Mouse (Mus musculus) neural tube, embryonic 14.5 days (tissue): ENCODE measurements at regions not wholly inside any gene's neighbourhood (a gene's known extent, or its start where the extent isn't known, plus 50 kb on each side); places are given as distances from the start of the nearest gene placed in this dataset.

ENCODE experiments used
- ATAC-seq: fragments of 200-750 bp; cut with Nextera tagmentation; 2 replicates; pipeline ENCODE4 v1.8.0; 2017; ENCODE audit warnings: low read depth, mild to moderate bottlenecking, moderate TSS enrichment, moderate library complexity
- H3K27ac ChIP-seq: fragments of 300-500 bp; sonication (generic); 2 replicates; pipeline ENCODE4 v1.5.1; 2014; ENCODE audit warnings: low read depth, mild to moderate bottlenecking, control low read depth, low read length, moderate library complexity, mixed read lengths
- H3K27me3 ChIP-seq: fragments of 300-500 bp; sonication (generic); 2 replicates; pipeline ENCODE4 v1.6.1; 2014; ENCODE audit warnings: low read length; ENCODE audit not compliant: control insufficient read depth, insufficient read depth
- H3K36me3 ChIP-seq: fragments of 300-500 bp; sonication (generic); 2 replicates; pipeline ENCODE4 v1.6.1; 2014; ENCODE audit warnings: low read length, mixed read lengths; ENCODE audit not compliant: control insufficient read depth, insufficient read depth
- H3K4me1 ChIP-seq: fragments of 300-500 bp; sonication (generic); 2 replicates; pipeline ENCODE4 v1.6.1; 2014; ENCODE audit warnings: low read length; ENCODE audit not compliant: control insufficient read depth, insufficient read depth
- H3K4me2 ChIP-seq: fragments of 300-500 bp; sonication (generic); 2 replicates; pipeline ENCODE4 v1.6.1; 2014; ENCODE audit warnings: mild to moderate bottlenecking, low read depth, low read length, control low read depth
- H3K4me3 ChIP-seq: fragments of 300-500 bp; sonication (generic); 2 replicates; pipeline ENCODE4 v1.5.1; 2014; ENCODE audit warnings: low read depth, low read length, control low read depth, mixed read lengths
- H3K9ac ChIP-seq: fragments of 300-500 bp; sonication (generic); replicated peaks from 2 replicates; pipeline ENCODE4 v1.6.1; 2014; ENCODE audit warnings: low read depth, mild to moderate bottlenecking, control low read depth, low read length, mixed read lengths
- H3K9me3 ChIP-seq: fragments of 300-500 bp; sonication (generic); 2 replicates; pipeline ENCODE4 v1.6.1; 2016; ENCODE audit warnings: low read length; ENCODE audit not compliant: control insufficient read depth
- WGBS: fragments of 180-500 bp; shearing (Covaris S2); extraction: QIAGEN DNeasy Blood & Tissue Kit; methylation state at CpG from one replicate; pipeline ENCODE4 v1.1.7; 2014; 5-methylcytosine and 5-hydroxymethylcytosine counted together

DNA sequence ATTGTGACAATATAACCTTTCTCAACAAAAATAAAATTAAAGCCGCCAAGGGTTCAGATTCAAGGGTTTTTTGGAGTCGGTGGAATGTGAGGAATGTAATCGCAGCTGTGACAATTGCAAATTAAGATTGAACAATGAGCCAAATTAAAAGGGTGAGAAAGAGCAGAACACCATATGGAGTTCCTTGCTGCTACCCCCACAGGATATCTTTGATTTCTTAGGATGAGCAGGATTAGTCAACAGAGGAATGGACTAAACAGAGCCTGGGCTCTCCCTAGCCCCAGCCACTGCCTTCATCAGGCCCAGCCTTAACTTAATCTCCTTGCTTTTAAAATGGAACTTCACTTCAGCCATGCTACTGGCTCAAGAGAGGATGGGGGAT lies 121.3 kb downstream of the Mat2b start:
- no peak for ATAC-seq
- H3K4me2 ChIP-seq = no peak overlapping the region
- no peaks in the 10 kb centered on the region for H3K9me3 ChIP-seq
- H3K36me3 ChIP-seq = no peaks in the 10 kb centered on the region
- WGBS = 23% methylated on average over 3 of the region's 3 CpGs
- H3K27ac ChIP-seq = no peak overlapping the region
- H3K4me3 ChIP-seq = no peak overlapping the region
- no peaks in the 10 kb centered on the region for H3K27me3 ChIP-seq
- H3K4me1 ChIP-seq = 0 out of 2 replicates have a peak, but pooled peaks cover 6% of the 10 kb centered on the region
- H3K9ac ChIP-seq = no peak overlapping the region

DNA sequence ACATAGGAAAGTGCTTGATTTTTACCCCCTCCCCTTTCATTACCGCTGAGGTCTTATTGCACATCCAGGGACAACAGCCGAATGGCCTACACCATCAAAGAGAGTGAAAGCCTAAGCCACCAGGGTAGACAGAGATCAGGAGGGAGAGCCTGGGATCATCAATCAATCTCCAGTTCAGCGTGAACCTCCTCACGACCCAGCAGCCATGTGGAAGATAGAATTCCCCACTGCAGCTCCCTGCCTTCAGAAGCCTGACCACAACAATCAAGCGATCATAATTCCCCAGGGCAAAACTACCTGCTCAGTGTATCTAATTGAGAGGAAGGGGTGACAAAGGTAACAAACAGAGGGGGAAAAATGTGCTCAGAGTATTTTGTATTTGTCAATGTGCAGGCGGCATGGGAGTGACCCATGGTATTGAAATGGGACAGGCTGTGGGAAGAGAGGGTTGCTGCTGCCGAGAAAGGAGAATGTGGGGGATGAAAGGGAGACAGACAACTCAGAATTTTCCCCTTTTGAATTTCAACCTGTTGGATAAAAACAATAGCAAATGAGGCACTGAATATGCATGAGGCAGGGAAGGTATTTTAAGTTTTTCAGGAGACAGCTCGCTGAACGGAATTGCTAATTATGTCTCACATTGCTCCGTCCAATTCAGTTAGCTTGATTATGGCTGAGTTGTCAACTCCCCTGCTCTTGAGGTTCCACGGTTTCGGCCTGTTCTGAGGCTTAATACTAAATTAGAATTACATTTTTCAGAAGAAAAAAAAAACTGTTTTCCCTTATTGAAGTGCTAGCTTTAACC lies 121.8 kb downstream of the Mat2b start:
- 14% methylated on average over 12 of the region's 12 CpGs for WGBS
- Histone ChIP-seq H3K27me3 (no peaks in the 10 kb centered on the region), H3K9me3 (no peaks in the 10 kb centered on the region), H3K4me2 (no peak overlapping the region), H3K9ac (no peak overlapping the region), H3K27ac (no peak overlapping the region), H3K4me1 (0 out of 2 replicates have a peak, but pooled peaks cover 6% of the 10 kb centered on the region), H3K4me3 (no peak overlapping the region), H3K36me3 (no peaks in the 10 kb centered on the region)
- ATAC-seq = no peak

DNA sequence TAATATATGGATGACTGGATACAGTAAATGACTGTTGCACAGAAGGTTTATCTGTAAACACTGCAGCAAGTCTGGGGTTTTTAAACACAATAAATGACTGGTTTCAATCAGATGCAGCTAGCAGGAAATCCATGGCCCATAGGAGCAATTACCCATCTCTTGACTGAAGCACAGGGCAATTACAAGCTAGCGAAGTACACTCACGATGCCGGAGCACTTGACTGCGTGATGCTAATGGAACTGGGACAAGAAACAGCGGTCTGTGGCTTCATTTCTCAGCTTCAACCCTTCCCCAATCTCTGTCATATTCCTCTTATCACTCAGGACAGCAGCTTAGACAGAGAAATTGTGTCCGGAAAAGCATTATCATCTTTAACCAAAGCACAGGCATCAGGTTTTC lies 132.1 kb downstream of the Mat2b start:
- WGBS = 34% methylated on average over 6 of the region's 6 CpGs
- Histone ChIP-seq H3K27ac (no peak overlapping the region), H3K9ac (no peak overlapping the region), H3K9me3 (no peaks in the 10 kb centered on the region), H3K4me2 (no peak overlapping the region), H3K4me1 (no peaks in the 10 kb centered on the region), H3K36me3 (no peaks in the 10 kb centered on the region), H3K27me3 (no peaks in the 10 kb centered on the region), H3K4me3 (no peak overlapping the region)
- peak; percentile 51; the same call in 1 of the 2 replicates for ATAC-seq

DNA sequence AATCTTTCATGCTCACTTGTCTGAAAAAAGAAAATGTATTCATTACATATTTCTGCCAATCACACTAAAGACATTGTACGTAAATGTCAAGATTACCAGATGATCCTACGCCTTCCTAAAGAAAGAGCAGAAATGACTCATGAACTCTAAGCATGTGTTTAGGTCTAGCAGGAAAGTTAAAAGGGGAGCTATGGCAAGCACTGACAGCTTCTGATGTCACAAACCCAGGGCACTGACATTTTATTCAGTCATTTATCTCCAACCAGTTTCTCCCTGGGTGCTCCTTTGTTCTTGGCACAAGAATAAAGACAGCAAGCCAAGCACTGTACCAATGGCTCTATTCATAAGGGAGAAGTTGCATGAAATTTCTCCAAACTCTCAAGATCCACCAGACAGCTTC lies 133.0 kb downstream of the Mat2b start:
- no peaks in the 10 kb centered on the region for H3K4me1 ChIP-seq
- no peak overlapping the region for H3K4me3 ChIP-seq
- no peak overlapping the region for H3K9ac ChIP-seq
- H3K9me3 ChIP-seq = no peaks in the 10 kb centered on the region
- WGBS = 90% methylated on average over 2 of the region's 2 CpGs
- no peak overlapping the region for H3K27ac ChIP-seq
- H3K4me2 ChIP-seq = no peak overlapping the region
- no peaks in the 10 kb centered on the region for H3K36me3 ChIP-seq
- ATAC-seq = no peak
- H3K27me3 ChIP-seq = no peaks in the 10 kb centered on the region

DNA sequence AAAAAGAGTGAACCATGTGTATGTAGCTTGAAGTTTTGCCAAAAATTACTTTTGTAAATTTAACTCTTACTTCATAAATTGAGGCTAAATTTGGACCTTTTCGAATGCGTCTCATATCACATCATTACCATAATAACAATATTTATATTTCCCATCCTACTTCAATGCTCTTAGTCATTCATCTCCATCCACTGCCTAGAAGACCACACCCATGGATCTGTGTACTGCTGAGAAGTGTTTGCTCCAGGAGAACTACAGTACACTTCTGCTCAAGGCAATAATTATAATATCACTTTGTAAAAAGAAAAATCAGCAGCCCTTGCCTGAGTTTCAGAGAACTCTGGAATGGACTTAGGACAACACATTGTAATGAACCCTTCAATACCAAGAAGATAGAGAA lies 133.6 kb downstream of the Mat2b start:
- Histone ChIP-seq H3K36me3 (no peaks in the 10 kb centered on the region), H3K27me3 (no peaks in the 10 kb centered on the region), H3K27ac (no peak overlapping the region), H3K9me3 (no peaks in the 10 kb centered on the region), H3K4me2 (no peak overlapping the region), H3K9ac (no peak overlapping the region), H3K4me1 (no peaks in the 10 kb centered on the region), H3K4me3 (no peak overlapping the region)
- no peak for ATAC-seq
- WGBS = 87% methylated on average over 2 of the region's 2 CpGs

DNA sequence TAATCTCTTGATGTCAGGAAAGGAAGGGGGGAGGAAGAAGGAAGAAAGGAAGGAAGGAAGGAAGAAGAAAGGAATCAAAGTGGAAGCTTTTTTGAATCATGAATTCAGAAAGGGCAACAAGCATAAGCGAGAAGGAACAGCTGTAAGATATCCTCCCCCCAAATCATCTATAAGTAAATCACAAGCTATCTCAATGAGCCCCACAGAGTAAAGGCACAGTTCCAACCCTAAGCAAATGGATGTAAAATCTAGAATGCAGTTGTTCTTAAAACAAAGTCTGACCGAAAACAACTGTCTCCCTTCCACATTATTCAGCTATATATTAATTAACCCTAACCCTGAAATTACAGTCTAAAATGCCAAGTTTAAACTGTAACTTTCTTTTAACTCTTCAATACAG lies 136.5 kb downstream of the Mat2b start:
- Histone ChIP-seq H3K4me3 (no peak overlapping the region), H3K4me1 (no peaks in the 10 kb centered on the region), H3K27me3 (no peaks in the 10 kb centered on the region), H3K9me3 (no peaks in the 10 kb centered on the region), H3K4me2 (no peak overlapping the region), H3K36me3 (no peaks in the 10 kb centered on the region), H3K9ac (no peak overlapping the region), H3K27ac (no peak overlapping the region)
- WGBS = 92% methylated on average over 2 of the region's 2 CpGs
- ATAC-seq = no peak

DNA sequence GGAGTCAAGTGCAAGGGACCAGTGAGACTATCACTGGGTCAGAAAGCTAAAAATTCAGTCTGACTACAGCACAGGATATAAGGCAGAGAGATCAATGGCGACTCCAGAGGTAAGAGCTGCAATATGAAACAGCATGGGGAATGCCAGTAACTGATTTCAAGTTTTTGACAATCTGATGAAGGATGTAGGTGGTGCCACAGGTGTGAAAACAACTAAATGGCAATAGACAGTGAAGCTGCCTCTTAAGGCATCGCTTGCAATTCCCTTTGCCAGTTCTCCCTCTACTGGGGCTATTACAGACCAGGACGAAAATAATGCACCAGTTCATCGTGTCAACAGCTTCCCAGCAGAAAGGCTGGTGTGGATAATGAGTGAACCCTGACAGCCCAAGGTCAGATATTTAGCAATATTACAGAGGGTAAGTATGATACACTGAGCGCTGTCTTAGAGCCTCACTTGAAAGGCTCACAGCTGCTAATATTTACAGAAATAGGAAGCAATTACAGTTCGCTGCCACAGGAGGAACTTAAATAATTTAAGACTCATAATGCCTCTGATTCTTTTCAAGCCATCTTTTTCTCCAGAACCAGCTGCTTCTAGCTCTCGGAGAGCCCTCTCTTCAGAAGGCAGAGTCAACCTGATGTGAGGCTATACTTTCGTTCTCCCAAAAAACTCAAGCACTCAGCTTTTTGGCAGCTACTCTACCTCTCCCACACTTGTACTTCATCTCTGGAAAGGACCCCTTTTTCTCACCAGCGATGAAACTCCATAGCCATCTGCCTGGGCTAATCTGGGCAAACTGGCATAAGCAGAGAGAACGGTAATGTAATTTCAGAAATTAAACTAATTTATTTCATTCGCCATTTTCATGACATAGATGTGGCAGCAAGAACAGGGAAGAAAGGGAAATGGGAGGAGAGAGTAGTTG lies 139.9 kb downstream of the Mat2b start:
- H3K9me3 ChIP-seq = no peaks in the 10 kb centered on the region
- WGBS = 76% methylated on average over 11 of the region's 11 CpGs
- ATAC-seq = no peak
- H3K4me2 ChIP-seq = no peak overlapping the region
- no peaks in the 10 kb centered on the region for H3K4me1 ChIP-seq
- H3K27ac ChIP-seq = no peak overlapping the region
- no peak overlapping the region for H3K4me3 ChIP-seq
- H3K27me3 ChIP-seq = no peaks in the 10 kb centered on the region
- no peak overlapping the region for H3K9ac ChIP-seq
- H3K36me3 ChIP-seq = no peaks in the 10 kb centered on the region

DNA sequence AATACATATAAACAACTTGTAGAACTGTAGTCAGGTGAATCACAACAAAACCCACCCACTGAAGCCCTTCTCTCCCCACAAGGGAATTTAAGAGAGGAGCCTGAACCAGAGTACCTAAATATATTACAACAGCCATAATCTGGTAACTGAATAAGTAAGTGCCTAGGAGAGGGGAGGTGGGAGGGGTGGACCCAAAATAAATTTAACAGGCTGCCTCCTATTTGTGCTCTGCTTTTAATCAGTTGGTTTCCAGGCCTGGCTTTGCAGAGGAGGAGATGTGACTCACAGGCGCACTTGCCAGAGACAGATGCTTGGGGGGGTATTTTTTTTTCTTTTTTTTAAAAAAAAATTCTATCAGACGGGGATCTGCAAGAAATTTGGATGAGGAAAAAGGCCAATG lies 142.9 kb downstream of the Mat2b start:
- Histone ChIP-seq H3K27ac (no peak overlapping the region), H3K9ac (no peak overlapping the region), H3K4me2 (no peak overlapping the region), H3K4me1 (no peaks in the 10 kb centered on the region), H3K36me3 (no peaks in the 10 kb centered on the region), H3K4me3 (no peak overlapping the region), H3K27me3 (no peaks in the 10 kb centered on the region), H3K9me3 (no peaks in the 10 kb centered on the region)
- no peak for ATAC-seq
- WGBS = 84% methylated on average over 2 of the region's 2 CpGs

DNA sequence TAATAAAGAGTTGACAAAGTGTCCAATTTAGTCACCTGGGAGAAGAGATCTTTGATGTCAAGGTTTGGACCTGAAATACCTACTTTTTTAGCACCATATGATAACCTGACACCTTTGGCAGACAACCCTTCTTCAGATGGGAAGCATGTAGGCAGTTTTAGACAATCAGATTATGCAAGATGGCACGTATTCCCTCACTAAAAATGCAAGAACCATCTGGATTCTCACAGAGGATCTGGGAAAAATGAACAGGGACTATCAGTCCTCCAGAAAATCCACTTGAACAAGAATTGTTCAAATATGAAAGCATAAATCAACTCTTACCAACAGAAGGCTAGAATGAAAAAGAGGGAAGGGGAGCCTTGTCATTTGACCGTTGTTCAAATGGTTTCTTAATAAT lies 148.4 kb downstream of the Mat2b start:
- Histone ChIP-seq H3K4me3 (no peak overlapping the region), H3K9ac (no peak overlapping the region), H3K27me3 (no peaks in the 10 kb centered on the region), H3K27ac (no peak overlapping the region), H3K36me3 (no peaks in the 10 kb centered on the region), H3K4me2 (no peak overlapping the region), H3K9me3 (no peaks in the 10 kb centered on the region), H3K4me1 (no peaks in the 10 kb centered on the region)
- ATAC-seq = no peak
- WGBS = 83% methylated on average over 2 of the region's 2 CpGs
